Mouse (Mus musculus): ENCODE data around the gene Islr. TPM values are rescaled to one million over a fixed set of nuclear protein-coding genes. Genes with fewer than 3 reads are reported as not detected.

Islr gene
- polyA plus RNA-seq, 1 experiment, result not detected

- no peak for TF ChIP-seq GATA1 (IDR thresholded peaks at IDR 0.05; ENCODE audit: low read length)
Observed at GRCm38 (mm10) chr9:58201861-58202549, 2.1 kb downstream of the Islr start.

DNA sequence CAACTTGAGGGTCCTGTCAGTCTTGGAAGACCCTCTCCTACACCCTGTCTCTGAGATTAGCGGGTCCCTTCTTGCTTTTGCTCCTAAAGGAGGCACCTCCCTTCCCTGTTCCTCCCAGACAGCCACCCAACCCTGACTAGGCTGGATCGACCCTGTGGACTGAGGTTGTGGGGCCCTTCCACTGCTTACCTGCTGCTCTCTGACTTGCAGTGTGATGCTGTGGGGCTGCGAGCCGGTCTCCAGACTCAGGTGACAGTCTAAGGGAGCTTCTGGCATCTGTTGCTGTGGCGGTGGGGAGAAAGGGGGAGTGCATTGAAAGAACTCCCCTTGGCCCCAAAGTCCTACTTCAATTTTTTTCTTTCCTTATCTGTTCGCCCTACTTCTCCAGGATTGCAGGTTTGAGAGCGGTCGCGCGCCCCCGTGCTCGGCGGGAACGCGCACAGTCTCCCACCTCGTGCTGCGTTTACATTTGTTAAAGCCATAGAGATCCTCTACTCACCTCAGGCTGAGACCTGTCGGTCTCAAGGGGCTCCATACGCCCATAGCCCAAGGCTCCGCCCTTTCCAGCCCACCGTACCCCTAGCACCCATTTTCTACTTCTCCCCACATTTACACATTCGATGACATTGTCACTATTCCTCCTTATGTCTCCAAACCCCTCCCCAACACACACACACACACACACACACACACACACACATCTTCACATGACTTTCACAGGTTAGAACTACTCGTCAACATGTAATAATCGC is 2.8 kb downstream of the Islr start:
- TF ChIP-seq GATA1 (IDR thresholded peaks at IDR 0.05; ENCODE audit: low read length), result no peak

GRCm38 (mm10) chr9:58200270-58201090 is 3.6 kb downstream of the Islr start:
- TF ChIP-seq GATA1 (IDR thresholded peaks at IDR 0.05; ENCODE audit: low read length), result no peak

GRCm38 (mm10) chr9:58199381-58200269 is 4.5 kb downstream of the Islr start:
- no peak for TF ChIP-seq GATA1 (IDR thresholded peaks at IDR 0.05; ENCODE audit: low read length)

DNA sequence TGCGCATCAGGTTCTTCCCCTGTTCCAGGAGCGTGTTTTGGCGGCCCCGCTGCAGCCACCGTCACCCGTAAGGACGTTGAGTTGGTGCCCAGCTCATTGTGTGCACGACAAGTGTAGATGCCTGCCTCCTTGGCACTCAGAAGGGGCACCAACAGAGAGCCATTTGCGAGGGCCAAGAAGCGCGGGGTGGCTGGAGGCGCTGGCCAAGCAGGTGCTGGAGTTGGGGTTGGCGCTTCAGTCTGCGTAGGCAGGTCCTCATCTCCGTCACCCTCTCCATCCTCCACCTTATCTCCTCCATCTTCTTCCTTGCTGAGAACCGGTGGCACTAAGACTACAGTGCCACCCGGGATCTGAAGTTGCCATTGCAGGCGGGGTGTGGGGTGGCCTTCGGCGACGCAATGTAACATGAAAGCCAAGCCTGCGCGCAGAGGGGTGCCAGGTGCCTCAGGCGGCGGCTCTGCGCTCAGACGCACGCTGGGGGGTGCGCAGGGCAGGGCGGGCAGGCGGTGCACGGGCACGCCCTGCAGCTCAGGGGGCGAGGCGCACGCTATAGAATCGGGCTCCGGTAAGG is 5.2 kb downstream of the Islr start:
- TF ChIP-seq GATA1 (IDR thresholded peaks at IDR 0.05; ENCODE audit: low read length), result no peak

DNA sequence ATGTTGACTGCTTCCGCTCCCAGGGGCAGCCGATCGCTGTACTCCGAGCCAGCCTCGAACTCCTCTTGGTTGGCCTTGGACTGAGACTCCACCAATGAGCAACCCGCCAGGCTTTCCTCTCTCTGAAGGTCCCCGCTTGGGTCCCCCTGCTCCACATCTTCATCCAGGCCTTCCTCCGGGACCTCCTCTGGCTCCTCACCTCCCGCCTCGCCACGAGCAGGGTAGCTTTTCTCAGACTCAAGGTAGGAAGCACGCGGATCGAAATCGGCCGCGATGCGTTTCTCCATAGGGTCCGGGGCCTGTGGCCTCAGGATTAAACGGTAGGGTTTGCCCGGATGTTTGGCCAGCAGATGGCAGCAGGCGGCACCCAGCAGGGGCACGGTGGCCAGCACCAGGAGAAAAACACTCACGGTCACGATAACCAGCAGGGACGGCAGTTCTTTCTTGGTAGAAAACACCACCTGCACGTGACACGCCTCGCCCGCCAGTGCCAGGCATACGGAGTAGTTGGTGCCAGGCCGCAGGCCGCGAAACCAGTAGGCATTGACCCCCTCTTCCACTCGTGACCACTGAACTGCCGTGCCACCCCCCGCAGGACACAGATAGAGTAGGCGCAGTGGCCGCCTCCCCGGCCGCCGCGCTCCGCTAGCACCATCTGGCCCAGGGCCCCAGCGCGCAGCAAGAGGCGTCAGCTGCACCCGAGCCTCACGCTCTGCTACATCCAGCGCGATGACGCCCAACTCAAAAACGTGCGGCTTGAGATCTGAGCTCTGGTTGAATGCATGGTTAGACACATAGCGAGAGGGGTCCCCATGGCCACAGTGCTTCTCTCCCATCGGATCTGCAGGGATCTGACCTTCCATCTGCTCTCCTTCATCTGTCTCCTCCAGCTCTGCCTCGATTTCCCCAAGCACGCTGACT is 6.1 kb downstream of the Islr start:
- TF ChIP-seq GATA1 (IDR thresholded peaks at IDR 0.05; ENCODE audit: low read length), result no peak

DNA sequence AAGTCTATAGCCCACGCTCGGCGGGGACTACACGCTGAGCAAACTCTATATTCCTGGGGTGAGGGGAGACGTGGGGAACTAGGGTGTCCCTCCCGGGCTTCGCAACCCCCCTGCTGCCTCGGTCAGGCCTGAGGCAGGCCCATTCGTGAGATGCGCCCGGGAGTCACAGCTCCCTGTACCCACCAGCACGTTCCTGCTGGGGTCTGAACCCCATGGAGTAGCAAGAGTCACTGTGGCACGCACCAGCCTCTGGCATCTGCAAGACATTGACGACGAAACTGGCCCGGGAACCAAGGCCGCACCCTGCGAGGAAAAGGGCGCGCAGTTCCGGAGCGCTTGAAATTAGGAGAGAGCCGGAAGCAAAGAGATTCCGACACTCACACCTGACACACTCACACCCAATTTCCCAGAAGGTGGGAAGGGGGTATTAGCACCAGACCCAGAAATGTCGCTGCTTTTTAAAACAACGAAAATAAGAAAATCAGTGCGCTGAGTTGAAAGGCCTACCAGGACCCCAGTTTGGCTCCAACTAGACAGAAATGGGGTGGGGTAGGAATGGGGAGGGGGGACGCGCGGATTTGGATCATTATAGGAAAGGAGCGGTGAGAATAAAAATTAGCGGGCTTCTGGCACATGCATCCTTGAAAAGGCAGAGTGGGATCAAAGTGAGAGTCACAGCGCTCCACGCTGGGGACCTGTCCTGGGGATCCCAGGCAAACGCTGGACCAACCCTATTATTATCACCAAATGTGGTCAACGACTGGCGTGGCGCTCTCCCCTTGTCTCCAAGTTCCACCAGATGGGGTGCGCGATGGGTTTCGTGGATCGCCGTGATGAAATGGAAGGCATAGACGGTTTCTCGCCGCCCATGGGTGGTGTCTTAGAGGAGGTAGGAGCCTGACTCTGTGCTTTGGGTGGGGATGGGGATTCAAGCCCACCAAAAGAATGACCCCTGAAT is 7.2 kb downstream of the Islr start:
- no peak for TF ChIP-seq GATA1 (IDR thresholded peaks at IDR 0.05; ENCODE audit: low read length)

GRCm38 (mm10) chr9:58196141-58196540 is 8.0 kb downstream of the Islr start:
- TF ChIP-seq GATA1 (IDR thresholded peaks at IDR 0.05; ENCODE audit: low read length), result no peak

GRCm38 (mm10) chr9:58195671-58196070 is 8.4 kb downstream of the Islr start:
- TF ChIP-seq GATA1 (IDR thresholded peaks at IDR 0.05; ENCODE audit: low read length), result no peak

GRCm38 (mm10) chr9:58194222-58194621 is 9.9 kb downstream of the Islr start:
- no peak for TF ChIP-seq GATA1 (IDR thresholded peaks at IDR 0.05; ENCODE audit: low read length)

- no peak for TF ChIP-seq GATA1 (IDR thresholded peaks at IDR 0.05; ENCODE audit: low read length)
Observed at GRCm38 (mm10) chr9:58184456-58184855, 19.6 kb downstream of the Islr start.

- TF ChIP-seq GATA1 (IDR thresholded peaks at IDR 0.05; ENCODE audit: low read length), result no peak
Observed at GRCm38 (mm10) chr9:58179390-58179789, 24.7 kb downstream of the Islr start.

DNA sequence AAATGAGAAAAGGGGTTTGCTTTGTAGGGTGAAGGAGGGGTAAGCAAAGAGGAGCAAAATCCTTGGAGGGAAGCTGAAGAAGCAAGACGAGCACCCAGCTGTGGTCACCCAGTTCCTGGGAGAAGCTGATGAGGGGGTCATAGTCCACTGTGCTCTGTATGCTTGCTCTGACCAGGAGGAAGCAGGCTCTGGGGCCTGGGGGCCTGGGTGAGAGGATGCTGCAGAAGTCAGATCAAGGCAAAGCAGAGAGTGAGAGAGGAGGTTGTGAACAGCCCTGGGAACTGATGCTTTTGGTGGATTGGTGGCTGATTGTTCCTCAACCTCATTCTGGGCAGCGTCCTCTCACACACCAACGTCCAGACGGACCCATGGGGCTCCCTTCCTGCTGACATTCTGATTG is 26.9 kb downstream of the Islr start:
- no peak for TF ChIP-seq GATA1 (IDR thresholded peaks at IDR 0.05; ENCODE audit: low read length)

All from G1E-ER4 (cell line).